Mouse (Mus musculus) midbrain, embryonic 13.5 days (tissue): ENCODE measurements around the gene Dock9. TPM values are rescaled to one million over a fixed set of nuclear protein-coding genes. Genes with fewer than 3 reads are reported as not detected.

Experiments used
- ATAC-seq: fragments of 200-750 bp; cut with Nextera tagmentation; 2 replicates; pipeline ENCODE4 v1.8.0; 2017; ENCODE audit warnings: mild to moderate bottlenecking, moderate TSS enrichment, moderate library complexity
- H3K27ac ChIP-seq: fragments of 300-500 bp; sonication (generic); 2 replicates; pipeline ENCODE4 v1.5.1; 2015; ENCODE audit warnings: inconsistent platforms, mild to moderate bottlenecking, moderate library complexity
- H3K27me3 ChIP-seq: fragments of 300-500 bp; sonication (generic); 2 replicates; pipeline ENCODE4 v1.6.1; 2015; ENCODE audit warnings: mild to moderate bottlenecking, inconsistent platforms
- H3K36me3 ChIP-seq: fragments of 300-500 bp; sonication (generic); 2 replicates; pipeline ENCODE4 v1.6.1; 2015; ENCODE audit warnings: mild to moderate bottlenecking, inconsistent platforms
- H3K4me1 ChIP-seq: fragments of 300-500 bp; sonication (generic); replicated peaks from 2 replicates; pipeline ENCODE4 v1.6.1; 2015; ENCODE audit warnings: inconsistent platforms
- H3K4me2 ChIP-seq: fragments of 300-500 bp; sonication (generic); replicated peaks from 2 replicates; pipeline ENCODE4 v1.6.1; 2015; ENCODE audit warnings: moderate library complexity, mild to moderate bottlenecking, inconsistent platforms
- H3K4me3 ChIP-seq: fragments of 300-500 bp; sonication (generic); replicated peaks from 2 replicates; pipeline ENCODE4 v1.5.1; 2015; ENCODE audit warnings: mild to moderate bottlenecking, inconsistent platforms
- H3K9ac ChIP-seq: fragments of 300-500 bp; sonication (generic); replicated peaks from 2 replicates; pipeline ENCODE4 v1.6.1; 2015; ENCODE audit warnings: mild to moderate bottlenecking, inconsistent platforms
- H3K9me3 ChIP-seq: fragments of 300-500 bp; sonication (generic); 2 replicates; pipeline ENCODE4 v1.6.1; 2016; ENCODE audit warnings: mild to moderate bottlenecking, inconsistent platforms
- WGBS: fragments of 180-500 bp; shearing (Covaris S2); methylation state at CpG from one replicate; pipeline ENCODE4 v1.1.7; 2015; 5-methylcytosine and 5-hydroxymethylcytosine counted together
- polyA plus RNA-seq: library from polyadenylated mRNA; unstranded; fragments of >200 nt; fragmentation: Nextera tagmentation; extraction: Ambion mirVana; gene quantifications from 2 replicates; pipeline ENCODE4 v1.2.1, GENCODE M21; 2015

The Dock9 gene
- polyA plus RNA-seq, 1 experiment from 2014 or later, result 5.5 TPM

GRCm38 (mm10) chr14:121806791-121807190, 9.2 kb upstream of the Dock9 start:
- H3K36me3 ChIP-seq, result no peaks in the 10 kb centered on the region
- ATAC-seq, result no peak
- H3K27ac ChIP-seq, result no peak overlapping the region
- H3K4me3 ChIP-seq, result no peak overlapping the region
- no peak overlapping the region for H3K9ac ChIP-seq
- no peaks in the 10 kb centered on the region for H3K4me1 ChIP-seq
- peaks cover 7% of the 10 kb centered on the region for H3K9me3 ChIP-seq
- no peaks in the 10 kb centered on the region for H3K27me3 ChIP-seq
- H3K4me2 ChIP-seq, result no peak overlapping the region
- 81% methylated on average over 4 of the region's 4 CpGs for WGBS

- Histone ChIP-seq H3K4me3 (no peak overlapping the region), H3K27me3 (no peaks in the 10 kb centered on the region; the same call in 1 of the 2 replicates), H3K4me1 (no peaks in the 10 kb centered on the region), H3K4me2 (no peak overlapping the region), H3K27ac (no peak overlapping the region), H3K9ac (no peak overlapping the region), H3K9me3 (peaks cover 7% of the 10 kb centered on the region), H3K36me3 (no peaks in the 10 kb centered on the region)
- ATAC-seq, result no peak
- 76% methylated on average over 3 of the region's 3 CpGs for WGBS
Observed at GRCm38 (mm10) chr14:121806316-121806715, 8.7 kb upstream of the Dock9 start.

GRCm38 (mm10) chr14:121804461-121804860, 6.8 kb upstream of the Dock9 start:
- Histone ChIP-seq H3K36me3 (no peaks in the 10 kb centered on the region), H3K27me3 (no peaks in the 10 kb centered on the region; the same call in 1 of the 2 replicates), H3K4me2 (no peak overlapping the region), H3K4me1 (no peaks in the 10 kb centered on the region), H3K27ac (no peak overlapping the region), H3K4me3 (no peak overlapping the region), H3K9me3 (no peaks in the 10 kb centered on the region), H3K9ac (no peak overlapping the region)
- whole genome bisulfite sequencing, result 85% methylated on average over 4 of the region's 4 CpGs
- no peak for ATAC-seq

GRCm38 (mm10) chr14:121800962-121801361, 3.3 kb upstream of the Dock9 start:
- H3K4me2 ChIP-seq, result no peak overlapping the region
- no peaks in the 10 kb centered on the region for H3K36me3 ChIP-seq
- no peak for ATAC-seq
- H3K4me1 ChIP-seq, result peaks cover 9% of the 10 kb centered on the region; the same call in 1 of the 2 replicates
- no peak overlapping the region for H3K27ac ChIP-seq
- 17% methylated on average over 2 of the region's 2 CpGs for WGBS
- H3K27me3 ChIP-seq, result peaks cover 16% of the 10 kb centered on the region
- no peak overlapping the region for H3K4me3 ChIP-seq
- H3K9me3 ChIP-seq, result no peaks in the 10 kb centered on the region
- no peak overlapping the region for H3K9ac ChIP-seq

- Histone ChIP-seq H3K4me1 (peaks cover 9% of the 10 kb centered on the region; the same call in 1 of the 2 replicates), H3K27me3 (peaks cover 24% of the 10 kb centered on the region), H3K9ac (no peak overlapping the region), H3K36me3 (no peaks in the 10 kb centered on the region), H3K27ac (no peak overlapping the region), H3K4me3 (no peak overlapping the region), H3K4me2 (no peak overlapping the region), H3K9me3 (no peaks in the 10 kb centered on the region)
- no peak for ATAC-seq
- WGBS, result 84% methylated on average over 7 of the region's 7 CpGs
Observed at GRCm38 (mm10) chr14:121799112-121799511, 1.5 kb upstream of the Dock9 start.

- H3K9me3 ChIP-seq, result no peaks in the 10 kb centered on the region
- peak overlapping the region; percentile 67 for H3K9ac ChIP-seq
- peak overlapping the region; percentile 62 for H3K4me3 ChIP-seq
- no peaks in the 10 kb centered on the region for H3K36me3 ChIP-seq
- peak overlapping the region; percentile 77 for H3K4me2 ChIP-seq
- peak overlapping the region; percentile 78 for H3K27ac ChIP-seq
- H3K4me1 ChIP-seq, result peaks cover 9% of the 10 kb centered on the region; the same call in 1 of the 2 replicates
- under 1% methylated on average over 21 of the region's 22 CpGs for WGBS
- peak; percentile 96 for ATAC-seq
- peaks cover 24% of the 10 kb centered on the region for H3K27me3 ChIP-seq
Observed at GRCm38 (mm10) chr14:121798411-121798799, 768 bp upstream of the Dock9 start.

GRCm38 (mm10) chr14:121796571-121797456, 823 bp downstream of the Dock9 start:
- Histone ChIP-seq H3K4me2 (peak overlapping the region; percentile 77), H3K4me3 (peak overlapping the region; percentile 62), H3K9me3 (no peaks in the 10 kb centered on the region), H3K27ac (no peak overlapping the region; the same call in 1 of the 2 replicates), H3K9ac (peak overlapping the region; percentile 67), H3K36me3 (no peaks in the 10 kb centered on the region), H3K27me3 (peaks cover 24% of the 10 kb centered on the region), H3K4me1 (peaks cover 9% of the 10 kb centered on the region; the same call in 1 of the 2 replicates)
- 11% methylated on average over 28 of the region's 28 CpGs for WGBS
- ATAC-seq, result peak; percentile 7

- H3K4me2 ChIP-seq, result no peak overlapping the region
- peaks cover 24% of the 10 kb centered on the region for H3K27me3 ChIP-seq
- no peak overlapping the region for H3K27ac ChIP-seq
- H3K4me3 ChIP-seq, result no peak overlapping the region
- H3K9ac ChIP-seq, result no peak overlapping the region
- ATAC-seq, result no peak
- peaks cover 9% of the 10 kb centered on the region; the same call in 1 of the 2 replicates for H3K4me1 ChIP-seq
- H3K9me3 ChIP-seq, result no peaks in the 10 kb centered on the region
- WGBS, result 88% methylated on average over 7 of the region's 7 CpGs
- no peaks in the 10 kb centered on the region for H3K36me3 ChIP-seq
Observed at GRCm38 (mm10) chr14:121795536-121795935, 2.1 kb downstream of the Dock9 start.

- Histone ChIP-seq H3K4me1 (peaks cover 9% of the 10 kb centered on the region; the same call in 1 of the 2 replicates), H3K9ac (no peak overlapping the region), H3K4me3 (no peak overlapping the region), H3K36me3 (no peaks in the 10 kb centered on the region), H3K27me3 (peaks cover 24% of the 10 kb centered on the region), H3K4me2 (no peak overlapping the region), H3K9me3 (no peaks in the 10 kb centered on the region), H3K27ac (no peak overlapping the region)
- no peak for ATAC-seq
- WGBS, result 78% methylated on average over 5 of the region's 5 CpGs
Observed at GRCm38 (mm10) chr14:121793639-121794038, 4.0 kb downstream of the Dock9 start.

- H3K27me3 ChIP-seq, result peaks cover 18% of the 10 kb centered on the region
- H3K4me2 ChIP-seq, result no peak overlapping the region
- no peak overlapping the region for H3K27ac ChIP-seq
- H3K36me3 ChIP-seq, result no peaks in the 10 kb centered on the region
- ATAC-seq, result no peak
- peaks cover 5% of the 10 kb centered on the region; the same call in 1 of the 2 replicates for H3K4me1 ChIP-seq
- 82% methylated on average over 2 of the region's 2 CpGs for WGBS
- H3K9ac ChIP-seq, result no peak overlapping the region
- H3K4me3 ChIP-seq, result no peak overlapping the region
- no peaks in the 10 kb centered on the region for H3K9me3 ChIP-seq
Observed at GRCm38 (mm10) chr14:121791935-121792334, 5.7 kb downstream of the Dock9 start.

- no peak for ATAC-seq
- Histone ChIP-seq H3K9ac (no peak overlapping the region), H3K4me3 (no peak overlapping the region), H3K27ac (no peak overlapping the region), H3K4me2 (no peak overlapping the region), H3K27me3 (peaks cover 10% of the 10 kb centered on the region), H3K4me1 (no peaks in the 10 kb centered on the region), H3K9me3 (no peaks in the 10 kb centered on the region), H3K36me3 (no peaks in the 10 kb centered on the region)
- 85% methylated on average over 7 of the region's 7 CpGs for WGBS
Observed at GRCm38 (mm10) chr14:121791112-121791511, 6.5 kb downstream of the Dock9 start.

GRCm38 (mm10) chr14:121789273-121789672, 8.4 kb downstream of the Dock9 start:
- H3K9me3 ChIP-seq, result no peaks in the 10 kb centered on the region
- 91% methylated on average over 3 of the region's 3 CpGs for WGBS
- H3K4me2 ChIP-seq, result no peak overlapping the region
- H3K27ac ChIP-seq, result no peak overlapping the region
- no peaks in the 10 kb centered on the region for H3K36me3 ChIP-seq
- no peaks in the 10 kb centered on the region for H3K27me3 ChIP-seq
- no peaks in the 10 kb centered on the region for H3K4me1 ChIP-seq
- no peak overlapping the region for H3K9ac ChIP-seq
- no peak overlapping the region for H3K4me3 ChIP-seq
- ATAC-seq, result no peak
